Mouse (Mus musculus): Measurements from ENCODE around the gene Mab21l1.

DNA sequence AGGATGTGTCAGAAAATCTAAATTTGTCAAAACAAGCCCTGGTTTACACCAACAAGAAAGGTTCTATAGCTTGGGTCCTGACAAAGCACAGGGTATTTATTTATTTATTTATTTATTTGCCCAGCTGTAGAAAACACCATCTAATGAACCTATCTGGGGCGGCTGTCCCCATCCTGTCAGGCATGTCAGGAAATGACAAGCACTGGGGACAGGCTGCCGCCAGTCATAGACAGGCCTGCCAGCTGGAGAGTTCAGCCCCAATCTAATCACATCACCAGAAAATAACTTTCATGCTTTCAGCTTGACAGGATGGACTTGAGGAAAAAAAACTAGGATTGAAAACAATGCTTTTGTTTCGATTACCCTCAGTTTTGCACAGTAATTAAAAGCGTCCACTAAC, 39.7 kb upstream of the Mab21l1 start:
- no peak for TF ChIP-seq CTCF (IDR thresholded peaks at IDR 0.05)
- TF ChIP-seq POLR2A (IDR thresholded peaks at IDR 0.05; ENCODE audit: insufficient read depth, low read depth, low read length) = no peak
- TF ChIP-seq EP300 (IDR thresholded peaks at IDR 0.05; ENCODE audit: insufficient read depth, low read depth, low read length) = no peak

All from heart, adult 2 months (tissue).